Mouse (Mus musculus) CD4-positive helper T cell, adult 2 months (primary cell): ENCODE results near the gene Trp73.

Experiments used
- DNase-seq: peaks from one replicate; pipeline ENCODE4 v3.0.0-alpha.2; 2012; ENCODE audit warnings: low read depth, missing footprints, low spot score

Gene Trp73

DNA sequence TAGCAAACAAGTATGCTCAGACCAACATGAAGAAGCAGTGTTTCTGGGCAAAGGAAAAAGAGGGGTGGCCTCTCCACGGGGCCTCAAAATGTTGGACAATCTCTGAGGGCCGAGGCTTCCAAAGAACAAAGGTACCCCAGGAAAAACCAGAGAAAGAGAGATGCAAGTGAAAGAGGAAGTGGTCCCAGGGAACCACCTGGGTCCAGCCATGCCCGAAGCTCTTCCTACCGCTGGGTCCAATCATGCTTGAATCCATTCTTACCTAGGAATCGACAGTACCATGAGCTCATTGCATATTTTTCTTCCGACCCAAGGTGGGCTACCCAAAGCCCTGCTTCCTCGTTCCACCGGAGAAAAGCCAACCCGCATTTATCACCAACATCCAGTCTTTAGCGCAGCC lies 36.1 kb downstream of the Trp73 start:
- DNase-seq: no peak

DNA sequence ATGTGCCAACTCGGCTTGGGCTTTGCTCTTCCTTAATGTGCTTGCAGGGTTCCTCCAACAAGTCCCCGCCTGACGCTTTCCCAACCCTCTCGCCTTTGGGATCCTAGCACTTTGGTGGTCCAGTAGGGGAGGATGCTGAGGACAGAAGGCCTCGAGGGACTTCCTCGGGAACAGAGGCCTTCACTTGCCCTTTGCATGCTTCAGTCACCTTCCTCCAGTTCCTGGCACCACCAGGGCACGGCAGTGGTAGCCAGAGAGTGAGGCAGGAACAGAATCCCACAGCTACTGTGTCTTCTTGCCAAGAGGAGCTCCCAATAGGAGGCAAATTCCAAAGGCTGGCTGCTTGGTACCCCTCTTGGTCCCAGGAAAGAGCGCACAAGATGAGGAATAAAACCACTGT lies 36.6 kb downstream of the Trp73 start:
- no peak for DNase-seq

DNA sequence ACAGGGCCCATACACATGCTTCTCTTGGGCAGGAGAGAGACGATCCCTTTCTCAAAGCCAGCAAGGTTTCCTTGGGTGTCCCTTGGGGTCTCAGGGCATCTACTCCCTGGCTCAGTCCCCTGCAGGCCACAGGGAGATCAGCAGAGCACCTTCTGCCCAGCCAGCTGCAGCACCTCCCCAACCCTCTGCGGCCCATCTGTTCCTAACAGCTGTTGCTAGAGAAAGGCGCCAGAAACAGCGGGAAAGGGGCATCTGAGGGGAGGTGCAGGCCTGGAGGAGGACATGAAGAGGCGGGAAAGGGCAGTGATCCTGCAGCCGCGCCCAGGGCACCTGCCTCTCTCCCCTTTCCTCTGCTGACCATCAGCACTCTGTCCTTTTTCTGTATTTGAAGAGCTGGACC lies 40.6 kb downstream of the Trp73 start:
- DNase-seq: no peak

GRCm38 (mm10) chr4:154096111-154096510 lies 43.9 kb downstream of the Trp73 start:
- DNase-seq: no peak

GRCm38 (mm10) chr4:154093210-154093609 lies 46.8 kb downstream of the Trp73 start:
- DNase-seq: no peak

DNA sequence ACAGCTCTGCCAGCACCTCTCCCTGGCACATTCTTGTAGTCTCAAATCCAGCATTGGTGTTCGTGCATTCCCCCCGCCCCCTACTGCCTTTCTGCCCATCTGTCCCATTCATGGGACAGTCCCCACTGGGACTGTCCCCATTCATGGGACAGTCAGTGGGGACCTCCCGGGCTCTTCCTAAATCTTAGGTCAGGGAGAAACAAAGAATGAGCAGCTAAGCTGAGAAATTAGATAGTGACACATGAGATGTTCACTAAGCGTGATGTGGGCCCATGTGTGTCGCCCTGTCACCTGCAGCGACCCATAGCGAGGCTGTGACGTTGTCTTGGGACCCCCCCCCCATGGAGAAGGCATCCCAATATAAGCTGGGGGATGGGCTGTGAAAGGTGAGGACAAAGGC lies 48.7 kb downstream of the Trp73 start:
- DNase-seq: no peak

GRCm38 (mm10) chr4:154089205-154089604 lies 50.8 kb downstream of the Trp73 start:
- no peak for DNase-seq

- no peak for DNase-seq
Measured at GRCm38 (mm10) chr4:154086436-154086835, 53.6 kb downstream of the Trp73 start.

DNA sequence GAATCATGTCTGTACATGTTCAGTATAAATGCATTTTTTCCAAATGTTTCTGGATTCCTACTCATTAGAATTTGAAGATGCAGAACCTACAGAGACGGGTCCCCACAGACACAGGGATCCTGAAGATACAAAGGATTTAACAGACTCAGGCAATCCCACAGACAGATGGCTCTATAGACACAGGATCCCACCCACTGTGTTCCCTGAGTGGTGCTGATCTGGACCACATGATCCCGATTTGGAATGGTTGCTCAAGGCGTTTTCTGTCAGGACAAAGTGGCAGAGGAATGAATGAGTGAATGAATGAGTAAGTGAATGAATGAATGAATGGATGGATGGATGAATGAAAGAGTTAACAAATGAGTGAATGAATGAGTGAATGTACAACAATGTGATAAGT lies 54.2 kb downstream of the Trp73 start:
- DNase-seq: no peak

DNA sequence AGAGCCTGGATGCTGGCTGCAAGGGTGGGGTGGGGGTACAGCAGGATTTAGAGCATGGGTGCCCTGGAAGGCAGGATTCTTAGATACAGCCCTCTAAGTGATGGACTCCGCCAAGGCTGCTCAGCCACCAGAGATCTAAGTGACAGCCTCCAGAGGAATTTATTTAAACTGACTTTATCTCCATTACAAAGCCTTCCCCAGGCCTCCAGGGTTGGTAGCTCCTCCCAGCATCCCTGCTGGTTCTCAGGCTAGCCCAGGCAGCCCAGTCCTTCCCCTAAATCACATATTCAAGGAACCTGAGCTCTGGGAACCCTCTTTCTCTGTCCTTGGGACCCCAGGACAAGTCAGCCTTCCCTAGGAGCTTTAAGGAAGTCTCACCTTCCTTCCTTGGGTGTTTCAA lies 58.0 kb downstream of the Trp73 start:
- no peak for DNase-seq

DNA sequence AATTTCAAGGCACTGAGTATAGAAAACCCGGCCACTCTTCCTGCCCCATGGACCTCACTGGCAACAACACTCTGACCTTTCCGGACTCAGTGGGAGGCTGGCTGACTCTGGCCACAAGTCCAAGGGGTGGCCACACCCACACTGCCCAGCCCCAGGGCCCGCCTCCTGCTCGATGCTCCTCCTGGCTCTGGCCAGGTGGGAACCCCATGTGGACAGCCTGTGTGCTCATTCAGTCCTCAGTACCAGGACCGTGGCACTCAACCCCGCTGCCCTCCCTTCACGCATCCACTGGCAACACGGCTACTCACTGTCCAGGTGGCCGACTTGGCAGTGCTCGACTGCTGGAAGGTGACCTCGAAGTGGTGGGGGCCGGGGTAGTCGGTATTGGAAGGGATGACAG lies 59.0 kb downstream of the Trp73 start:
- no peak for DNase-seq

DNA sequence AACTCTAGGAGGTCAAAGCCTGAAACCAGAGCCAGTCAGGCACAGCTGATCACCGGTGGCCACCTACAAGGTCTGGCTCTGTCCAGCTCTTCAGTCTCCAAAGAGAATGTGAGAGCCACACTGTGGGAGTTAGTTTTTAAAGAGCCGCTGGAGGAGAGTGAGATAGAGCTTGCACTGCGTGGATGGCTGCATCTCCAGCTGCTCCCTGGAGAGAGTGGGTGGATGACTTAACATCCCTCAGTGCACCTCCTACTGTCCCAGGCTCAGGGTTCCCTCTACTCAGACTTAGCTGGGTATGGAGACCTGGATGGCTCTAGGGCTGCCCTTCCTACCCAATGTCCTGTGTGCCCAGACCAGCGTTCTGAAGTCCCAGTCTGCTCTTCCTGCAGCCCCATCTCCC lies 59.8 kb downstream of the Trp73 start:
- DNase-seq: no peak

DNA sequence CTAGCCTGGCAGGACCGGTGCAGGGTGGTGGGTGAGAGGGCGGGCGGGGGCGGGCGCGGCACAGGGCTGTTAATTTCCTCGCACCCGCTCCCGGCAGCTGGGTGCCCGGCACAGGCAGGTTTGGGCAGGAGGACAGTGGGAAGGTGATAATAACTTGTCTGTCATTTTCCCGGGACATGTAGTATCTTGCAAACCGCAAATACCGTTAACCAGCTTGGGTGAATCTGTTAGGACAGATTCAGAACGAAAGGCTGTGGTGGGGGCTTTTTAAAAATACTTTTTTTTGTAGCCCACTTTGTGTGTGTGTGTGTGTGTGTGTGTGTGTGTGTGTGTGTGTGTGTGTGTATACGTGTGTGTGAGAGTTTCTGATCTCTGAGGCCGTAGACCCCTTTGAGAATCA lies 68.1 kb downstream of the Trp73 start:
- DNase-seq: no peak

DNA sequence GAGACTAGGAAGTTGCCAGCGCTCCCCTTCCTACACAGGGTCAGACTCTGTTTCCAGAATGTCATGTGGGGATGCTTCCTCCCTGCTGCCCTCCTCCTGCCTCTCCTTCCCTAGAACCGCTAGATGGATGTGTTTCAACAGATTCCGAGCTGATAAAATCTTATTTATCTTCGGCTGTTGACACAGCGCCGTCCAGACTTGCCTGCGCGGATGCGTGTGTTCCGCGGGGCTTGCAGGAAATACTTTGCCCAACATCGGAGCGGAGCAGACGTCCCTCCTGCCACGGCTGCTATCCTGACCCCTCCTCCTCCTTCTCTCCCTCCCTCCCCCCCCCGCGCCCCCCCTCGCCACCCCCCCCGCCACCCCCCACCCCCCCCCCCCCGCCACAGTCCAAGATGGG lies 68.5 kb downstream of the Trp73 start:
- no peak for DNase-seq

DNA sequence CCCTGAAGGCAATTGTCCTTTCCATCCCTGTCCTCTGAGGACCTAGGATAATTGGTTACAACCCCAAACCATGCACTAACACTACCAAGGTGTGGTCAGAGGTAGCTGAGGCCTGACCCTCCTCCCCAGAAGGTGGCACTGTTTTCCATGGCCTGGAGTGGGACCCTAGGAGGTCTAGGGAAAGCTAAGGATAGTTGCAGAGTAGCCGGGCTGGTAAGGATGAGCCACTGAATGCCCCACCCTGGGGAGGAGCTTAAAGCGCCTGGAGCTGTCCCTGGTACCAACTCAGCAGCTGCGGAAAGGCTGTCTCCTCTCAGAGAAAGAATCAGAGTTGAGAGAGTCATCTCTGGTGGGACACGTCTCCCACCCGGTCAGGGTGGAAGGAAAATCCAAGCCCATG lies 69.1 kb downstream of the Trp73 start:
- DNase-seq: no peak

GRCm38 (mm10) chr4:154064827-154065773 lies 74.9 kb downstream of the Trp73 start:
- DNase-seq: peak; percentile 39

DNA sequence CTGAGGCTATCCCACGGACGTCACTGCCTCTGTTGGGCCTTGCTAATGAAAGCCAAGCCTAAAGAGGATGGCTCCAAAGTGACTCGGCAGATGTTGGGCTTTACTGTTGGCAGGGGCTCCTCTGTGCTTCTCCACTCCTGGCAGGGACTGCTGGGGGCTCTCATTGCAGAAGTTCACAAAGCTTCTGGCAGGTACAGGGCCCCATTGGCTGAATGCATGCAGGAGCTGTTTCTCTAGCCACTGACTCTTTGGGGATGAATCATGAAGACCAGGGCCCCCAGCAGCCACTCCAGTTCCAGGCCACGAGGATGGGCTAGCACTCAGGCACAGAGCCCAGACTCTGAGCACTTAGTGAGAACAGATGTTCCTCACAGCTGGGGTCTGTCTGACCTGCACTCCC lies 82.3 kb downstream of the Trp73 start:
- DNase-seq: no peak

GRCm38 (mm10) chr4:154056661-154057060 lies 83.3 kb downstream of the Trp73 start:
- DNase-seq: no peak

DNA sequence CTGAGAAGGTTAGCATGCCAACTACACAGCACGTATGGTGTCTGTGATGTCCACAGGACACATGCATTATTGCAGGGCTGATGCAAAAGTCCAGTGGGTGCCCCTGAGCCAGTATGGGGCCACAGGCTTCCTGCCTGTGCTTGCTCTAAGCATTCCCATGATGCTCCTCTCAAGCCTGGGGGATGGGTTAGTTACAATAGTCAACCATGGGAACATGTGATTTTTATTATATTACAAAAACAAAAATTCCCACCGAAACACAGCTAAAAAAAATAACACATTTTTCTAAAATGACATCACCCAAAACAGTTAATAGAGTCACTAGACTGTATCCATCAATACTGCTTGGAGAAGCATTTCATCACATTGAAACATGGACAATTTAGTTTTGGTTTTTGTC lies 84.0 kb downstream of the Trp73 start:
- no peak for DNase-seq

DNA sequence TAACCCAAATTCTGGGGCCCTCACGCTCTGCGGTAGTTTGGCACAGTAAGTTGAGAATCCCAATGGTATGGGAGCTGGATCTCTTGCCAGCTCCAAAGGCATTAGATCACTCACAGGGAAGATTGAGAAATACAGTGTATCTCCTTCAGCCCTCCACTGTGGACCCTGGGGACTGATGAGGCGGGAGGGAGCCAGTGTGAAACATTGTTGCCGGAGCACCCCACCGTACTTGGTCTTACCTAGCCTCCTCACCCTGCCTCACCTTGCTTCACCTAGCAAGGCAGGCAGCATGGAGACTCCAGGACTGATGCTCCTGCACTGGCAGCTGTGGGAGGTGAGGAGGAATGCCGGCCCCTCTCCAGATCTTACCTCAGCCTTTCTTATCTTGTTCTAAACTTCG lies 84.5 kb downstream of the Trp73 start:
- no peak for DNase-seq

- DNase-seq: no peak
Measured at GRCm38 (mm10) chr4:154053065-154053464, 86.9 kb downstream of the Trp73 start.

- no peak for DNase-seq
Measured at GRCm38 (mm10) chr4:154051401-154051800, 88.6 kb downstream of the Trp73 start.

DNA sequence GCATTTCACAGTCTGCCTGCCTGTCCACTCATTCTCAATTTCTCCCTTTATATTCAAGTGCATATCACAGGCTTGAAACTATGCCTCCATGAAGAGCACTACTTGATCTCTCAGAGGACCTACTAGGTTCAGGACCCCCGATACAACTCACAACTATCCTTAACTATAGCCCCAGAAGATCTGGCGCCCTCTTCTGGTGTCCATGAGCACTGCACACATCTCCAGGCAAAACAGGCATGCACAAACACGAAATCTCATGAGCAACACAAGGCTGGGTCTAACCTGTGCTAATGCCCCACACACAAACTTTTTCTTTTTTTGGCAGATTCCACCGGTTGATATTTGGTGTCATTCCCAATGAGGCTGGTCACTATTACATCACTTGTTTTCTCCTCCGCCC lies 94.2 kb downstream of the Trp73 start:
- no peak for DNase-seq

GRCm38 (mm10) chr4:154042577-154042976 lies 97.4 kb downstream of the Trp73 start, which contains the start of gene Ccdc27:
Gene Ccdc27, minus strand, starts transcription at chr4:154042677.
- no peak for DNase-seq
